Mouse (Mus musculus) layer of hippocampus, postnatal 36 days (tissue): ENCODE measurements around the gene Gp1bb. TPM values are rescaled to one million over a fixed set of nuclear protein-coding genes. Genes with fewer than 3 reads are reported as not detected.

Source experiments
- DNase-seq, 2 experiments: peaks; one replicate each; pipeline ENCODE4 v3.0.0; 2022
- total RNA-seq, 2 experiments: library from RNA; stranded (reverse); gene quantifications; 2 replicates each; pipeline ENCODE4 v1.2.3; 2021

The Gp1bb gene
- 1 to 10 TPM in 1 of 2 experiments, under 1 TPM in 1; 0.85 to 1.2 TPM for total RNA-seq

GRCm38 (mm10) chr16:18622019-18622418, at the start of gene Gp1bb:
Gp1bb (minus strand) TSS chr16:18622403.
- no peak for DNase-seq

GRCm38 (mm10) chr16:18669914-18670313, 47.7 kb upstream of the Gp1bb start:
- DNase-seq = no peak

GRCm38 (mm10) chr16:18658597-18658996, 36.4 kb upstream of the Gp1bb start:
- DNase-seq = no peak

- DNase-seq = no peak
These were observed 33.3 kb upstream of the Gp1bb start for GRCm38 (mm10) chr16:18655372-18656098.

DNA sequence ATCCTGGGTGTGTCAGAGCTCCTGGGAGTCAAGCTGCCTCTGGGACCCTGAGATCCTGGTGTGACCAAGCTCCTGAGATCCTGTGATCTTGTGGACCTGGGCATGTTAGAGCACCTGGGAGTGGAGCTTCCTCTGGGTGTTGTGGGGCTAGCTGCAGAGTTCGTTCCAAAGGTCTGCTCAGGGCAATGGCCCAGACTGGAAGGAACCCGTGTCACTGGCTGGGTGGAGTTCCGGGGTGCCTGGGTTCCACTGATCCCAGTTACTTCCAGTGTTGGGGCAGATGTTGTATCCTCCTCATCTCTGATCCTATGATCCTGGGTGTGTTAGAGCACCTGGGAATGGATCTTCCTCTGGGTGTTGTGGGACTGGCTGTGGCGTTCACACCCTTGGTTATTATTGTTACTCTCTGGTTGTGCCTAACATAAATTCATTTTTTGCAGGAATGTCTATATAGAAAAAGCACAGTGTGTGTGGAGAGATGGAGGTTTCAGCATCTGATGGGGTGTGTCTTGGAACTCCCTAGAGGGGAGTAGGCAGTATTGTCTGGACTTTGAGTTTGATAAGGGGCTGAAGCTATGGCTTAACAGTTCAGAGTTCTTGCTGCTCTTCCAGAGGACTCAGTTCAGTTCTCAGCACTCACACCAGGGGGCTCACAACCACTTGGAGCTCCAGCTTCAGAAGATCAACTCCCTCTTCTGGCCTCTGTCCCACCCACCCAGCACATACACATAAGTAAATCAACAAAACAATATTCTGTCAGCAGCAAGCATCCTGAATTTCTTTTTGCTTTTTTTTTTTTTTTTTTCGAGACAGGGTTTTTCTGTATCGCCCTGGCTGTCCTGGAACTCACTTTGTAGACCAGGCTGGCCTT, 31.3 kb upstream of the Gp1bb start:
- DNase-seq = no peak

- DNase-seq = no peak
These were observed 26.9 kb upstream of the Gp1bb start for GRCm38 (mm10) chr16:18649126-18649525.

DNA sequence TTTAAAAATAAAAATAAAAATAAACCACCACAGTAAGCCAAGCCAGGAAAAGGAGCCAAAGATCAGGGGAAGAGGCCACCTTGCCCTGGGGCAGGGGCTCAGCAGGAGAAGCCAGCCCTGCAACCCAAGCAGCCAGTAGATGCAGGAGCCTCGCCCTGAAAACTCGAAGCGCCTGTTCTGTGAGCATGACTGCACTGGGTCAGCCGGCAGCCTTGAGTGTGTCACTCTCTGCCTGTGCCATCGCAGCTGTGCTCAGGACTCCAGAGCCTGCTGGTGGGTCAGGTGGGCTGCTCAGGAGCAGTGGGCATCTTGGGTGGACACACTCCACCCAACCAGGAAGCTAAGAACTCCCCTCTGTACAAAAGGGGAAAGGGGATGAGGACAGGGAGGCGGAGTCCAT, 23.1 kb upstream of the Gp1bb start:
- no peak for DNase-seq

GRCm38 (mm10) chr16:18644485-18644884, 22.3 kb upstream of the Gp1bb start:
- no peak for DNase-seq

- no peak for DNase-seq
These were observed 21.3 kb upstream of the Gp1bb start for GRCm38 (mm10) chr16:18643406-18643998.

GRCm38 (mm10) chr16:18642897-18643296, 20.7 kb upstream of the Gp1bb start:
- DNase-seq = no peak

DNA sequence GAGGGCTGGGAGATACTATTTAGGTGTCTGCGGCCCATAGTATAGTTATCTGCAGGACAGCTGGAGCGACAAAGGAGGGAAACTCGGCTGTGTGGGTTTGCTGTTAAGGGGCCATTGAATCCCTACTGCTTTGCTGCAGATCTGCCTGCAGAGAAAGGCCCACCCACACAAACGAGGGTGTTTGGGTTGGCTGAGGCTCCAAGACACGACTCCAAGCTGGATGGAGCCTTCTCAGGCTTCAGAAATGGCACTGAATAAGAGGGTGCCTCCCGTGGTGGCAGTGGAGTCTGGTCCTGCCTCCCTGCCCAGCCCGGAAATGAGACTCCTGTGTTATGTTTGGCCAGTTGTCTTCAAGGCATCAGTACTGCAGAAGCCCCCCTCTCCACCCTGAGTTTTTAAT, 20.1 kb upstream of the Gp1bb start:
- no peak for DNase-seq

- no peak for DNase-seq
These were observed 17.3 kb upstream of the Gp1bb start for GRCm38 (mm10) chr16:18639382-18639929.

GRCm38 (mm10) chr16:18638396-18638795, 16.2 kb upstream of the Gp1bb start:
- no peak for DNase-seq

DNA sequence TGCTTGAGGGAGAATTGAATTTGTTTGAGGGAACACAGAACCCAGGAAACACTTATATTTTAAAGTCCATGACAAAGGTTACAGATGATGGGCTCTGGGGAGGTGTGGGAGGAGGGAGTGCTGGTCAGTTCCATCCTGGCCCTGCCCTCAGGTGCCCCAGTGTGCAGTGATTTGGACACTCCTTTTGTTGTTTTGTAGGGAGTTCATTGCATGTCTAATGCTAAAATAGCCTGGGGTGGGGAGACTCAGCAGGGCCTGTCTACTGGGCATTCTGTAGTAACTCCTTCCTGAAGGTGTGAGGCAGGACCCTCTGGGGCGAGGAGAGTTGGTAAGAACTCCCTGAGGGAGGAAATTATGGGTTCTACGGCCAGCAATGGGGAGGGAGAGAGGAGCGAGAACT, 14.6 kb upstream of the Gp1bb start:
- no peak for DNase-seq

- DNase-seq = no peak
These were observed 14.2 kb upstream of the Gp1bb start for GRCm38 (mm10) chr16:18636401-18636800.

- DNase-seq = no peak
These were observed 11.1 kb upstream of the Gp1bb start for GRCm38 (mm10) chr16:18633333-18633732.

GRCm38 (mm10) chr16:18632816-18633215, 10.6 kb upstream of the Gp1bb start:
- no peak for DNase-seq

- DNase-seq = peak in 1 of 2 experiments; percentile 37
These were observed 9.9 kb upstream of the Gp1bb start for GRCm38 (mm10) chr16:18632059-18632458.

DNA sequence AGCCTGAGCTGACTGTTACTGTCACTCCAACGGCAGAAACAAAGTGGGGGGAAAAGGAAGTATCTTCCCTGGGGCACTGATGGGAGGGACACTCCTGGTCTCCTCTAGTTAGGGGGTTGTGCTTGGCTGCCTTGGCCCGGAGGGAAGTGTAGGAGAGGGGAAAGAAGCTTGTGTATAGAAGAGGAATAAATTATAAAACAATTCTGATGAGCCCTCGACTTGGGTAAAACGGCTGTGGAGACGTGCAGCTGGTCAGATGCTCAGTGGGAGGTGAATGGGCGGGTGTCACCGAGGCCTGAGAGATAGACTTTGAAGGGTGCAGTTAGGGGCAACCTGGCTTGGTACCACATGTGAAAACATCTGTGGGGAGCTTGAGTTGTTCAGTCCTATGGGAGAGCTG, 8.9 kb upstream of the Gp1bb start:
- DNase-seq = no peak

GRCm38 (mm10) chr16:18630291-18630690, 8.1 kb upstream of the Gp1bb start:
- no peak for DNase-seq

DNA sequence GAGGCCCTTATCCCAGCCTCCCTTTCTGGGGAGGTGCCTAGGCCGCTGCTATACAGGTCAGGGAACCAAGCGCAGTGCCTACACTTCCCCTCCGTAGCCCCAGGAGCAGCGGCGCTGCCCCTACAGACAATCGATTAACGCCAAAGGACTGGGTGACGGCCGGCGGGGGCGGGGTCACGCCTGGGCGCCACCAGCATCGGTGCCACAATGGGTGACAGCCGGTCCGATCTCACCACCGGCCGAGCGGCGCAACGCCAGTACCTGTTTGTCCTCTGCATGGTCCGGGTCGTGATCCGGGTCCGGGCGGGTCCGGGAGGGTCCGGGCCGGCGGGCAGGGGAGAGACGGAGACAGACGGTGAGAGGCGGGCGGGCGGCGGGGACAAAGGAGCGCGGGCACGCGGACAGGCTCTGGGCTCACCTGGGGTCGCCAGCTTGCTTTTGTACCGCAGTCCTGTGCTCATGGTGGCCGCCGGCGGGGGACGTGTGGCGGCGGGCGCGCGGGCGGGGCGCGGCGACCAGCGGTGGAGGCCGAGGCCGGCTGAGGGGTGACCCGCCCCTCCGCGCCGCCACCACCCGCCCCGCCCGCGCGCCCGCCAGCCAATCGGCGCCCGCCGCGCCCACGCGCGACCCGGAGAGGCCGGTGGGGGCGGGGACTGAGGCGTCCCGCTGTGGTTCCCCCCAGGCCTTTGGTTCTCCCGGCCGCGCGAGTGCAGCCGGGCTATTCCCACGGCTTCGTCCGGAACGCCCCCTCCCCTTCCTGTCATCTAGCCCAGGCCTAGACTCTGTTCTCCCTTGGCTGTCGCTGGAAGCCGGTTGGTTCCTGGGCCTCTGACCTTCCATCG, 7.4 kb upstream of the Gp1bb start, which contains the start of gene Sept5:
TSS of gene Sept5 (minus strand) at position 565 of the 842 bp plus-strand sequence.
- DNase-seq = peak; percentile 67 to 71

- no peak for DNase-seq
These were observed 6.7 kb upstream of the Gp1bb start for GRCm38 (mm10) chr16:18628948-18629340.
